Mouse (Mus musculus) inflammation-experienced regulatory T-cells, adult 6 months (primary cell): ENCODE data around the gene Arhgef25. TPM values are rescaled to one million over a fixed set of nuclear protein-coding genes. Genes with fewer than 3 reads are reported as not detected.

Experiments used
- ATAC-seq: one replicate; pipeline ENCODE4 v1.8.0; 2017
- polyA plus RNA-seq, 3 experiments: library from polyadenylated mRNA; unstranded; fragments of 100-300 nt; shearing (Covaris generic); gene quantifications; one replicate each; pipeline ENCODE4 v1.2.1; 2017

The Arhgef25 gene
- polyA plus RNA-seq, 3 experiments from 2014 or later, result 0.20 TPM; not detected in 2

DNA sequence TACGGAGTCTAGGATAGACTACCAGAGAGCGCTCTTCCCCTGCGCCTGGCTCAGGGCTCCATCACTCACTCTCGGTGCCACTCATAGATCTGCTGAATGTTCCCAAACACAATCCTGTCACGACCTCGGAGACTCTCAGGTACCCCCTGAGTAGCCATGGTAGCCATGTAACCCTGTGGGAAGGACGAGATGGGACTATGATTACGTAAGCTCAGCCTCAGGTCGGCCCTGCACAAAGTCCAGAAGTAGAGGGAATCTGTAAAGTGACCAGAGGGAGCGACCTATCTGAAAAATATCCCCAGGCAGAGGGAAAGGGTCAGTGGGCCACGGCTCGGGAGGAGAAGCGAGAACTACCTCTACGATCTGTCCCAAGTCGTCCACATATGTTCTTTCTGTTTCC, 4.4 kb downstream of the Arhgef25 start:
- ATAC-seq, result no peak

- ATAC-seq, result no peak
Observed at GRCm38 (mm10) chr10:127185101-127185500, 4.8 kb downstream of the Arhgef25 start.

DNA sequence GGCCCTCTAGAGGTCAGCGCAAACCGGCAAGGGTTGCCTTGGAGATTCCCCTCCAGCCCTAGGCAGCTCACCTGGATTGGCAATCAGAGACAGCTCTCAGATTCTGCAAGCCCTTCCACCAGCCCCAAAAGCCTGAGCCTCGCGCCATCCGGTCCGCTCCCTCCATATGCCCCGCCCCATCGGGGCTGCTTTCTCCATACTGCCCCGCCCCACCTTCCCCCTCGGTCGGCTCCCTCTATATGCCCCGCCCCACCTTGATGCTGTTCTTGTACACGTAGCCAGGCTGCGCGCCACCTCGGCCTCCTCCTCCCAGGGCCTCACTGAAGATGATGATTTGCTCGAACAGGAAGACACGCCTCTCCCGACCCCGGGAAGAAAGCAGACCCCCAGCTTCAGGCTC, 6.1 kb downstream of the Arhgef25 start:
- ATAC-seq, result peak; percentile 29

- no peak for ATAC-seq
Observed at GRCm38 (mm10) chr10:127182624-127183023, 7.3 kb downstream of the Arhgef25 start.

- no peak for ATAC-seq
Observed at GRCm38 (mm10) chr10:127181566-127181965, 8.3 kb downstream of the Arhgef25 start.

- no peak for ATAC-seq
Observed at GRCm38 (mm10) chr10:127180695-127181047, 9.2 kb downstream of the Arhgef25 start.

DNA sequence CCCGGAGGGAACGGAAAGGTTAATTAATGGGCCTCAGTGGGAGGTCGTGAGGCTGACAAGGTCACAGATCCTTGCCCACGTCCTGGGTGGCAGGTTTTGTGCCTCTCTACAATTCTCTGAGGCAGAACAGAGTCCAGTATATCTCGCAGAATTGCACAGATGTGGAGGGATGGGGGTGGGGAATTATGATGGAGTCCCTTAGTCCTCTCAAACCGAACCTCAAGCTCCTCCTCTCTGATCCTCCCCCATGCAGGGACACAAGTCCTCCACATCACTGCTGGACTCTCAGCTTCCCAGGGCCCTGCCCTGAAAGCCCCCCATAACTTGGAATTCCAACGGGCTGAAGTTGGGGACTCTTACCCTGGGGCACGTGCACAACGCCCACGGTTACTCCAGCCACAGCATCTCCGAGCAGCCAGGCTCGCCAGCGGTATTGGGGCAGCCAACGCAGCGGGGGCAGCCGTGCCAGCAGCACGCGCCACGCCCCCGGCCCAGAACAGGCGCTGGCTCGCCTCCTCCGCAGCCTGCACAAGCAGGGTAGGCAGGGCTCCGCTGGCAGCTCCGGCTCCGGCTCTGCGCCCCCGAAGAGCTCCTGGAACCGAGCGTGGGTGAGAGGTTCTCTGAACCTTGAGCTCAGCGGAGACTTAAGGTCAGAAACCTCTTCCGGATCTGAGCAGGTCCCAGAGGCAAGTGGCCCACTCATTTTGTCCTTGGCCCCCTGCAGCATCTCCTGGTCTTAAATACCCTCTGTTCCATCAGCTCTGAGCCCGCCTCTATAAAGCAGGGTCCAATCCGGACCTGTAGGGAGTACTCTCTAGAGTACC, 9.8 kb downstream of the Arhgef25 start, which contains the start of gene Slc26a10:
Gene Slc26a10, minus strand, starts transcription at position 775 of the 824 bp plus-strand sequence.
- ATAC-seq, result peak; percentile 25

DNA sequence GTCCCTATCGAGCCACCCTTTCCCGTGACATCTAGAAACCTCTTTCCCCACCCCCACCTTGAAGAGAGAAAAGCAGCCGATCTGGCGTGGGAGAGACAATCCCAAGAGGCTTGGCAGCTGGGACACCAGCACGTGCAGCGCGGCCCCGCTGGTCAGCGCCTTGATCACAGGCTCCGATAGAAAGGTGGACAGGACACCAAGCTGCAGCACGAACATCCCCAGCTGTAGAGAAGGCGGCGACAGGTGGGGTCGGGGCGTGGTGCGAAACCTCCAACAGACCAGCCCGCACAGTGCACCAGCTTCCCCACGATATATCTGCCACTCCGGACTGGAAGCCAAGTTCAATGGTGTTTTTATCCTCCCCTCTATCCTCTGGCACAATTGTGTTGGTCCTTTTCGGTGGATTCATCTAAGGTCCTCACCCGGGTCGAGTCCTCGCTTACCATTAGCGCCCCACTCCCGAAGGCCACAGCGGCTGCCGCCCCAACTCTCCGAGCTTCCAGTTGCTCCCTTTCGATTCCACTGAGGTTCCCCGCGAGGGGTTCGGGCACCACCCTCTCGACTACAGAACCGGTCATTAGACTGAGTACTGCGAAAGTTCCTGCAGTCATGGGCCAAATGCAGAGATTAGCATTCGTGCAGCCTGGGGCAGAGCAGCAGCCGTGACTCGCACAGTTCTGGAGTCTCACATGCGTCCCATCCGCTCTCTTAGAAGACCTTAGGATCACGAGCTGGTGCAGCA, 11.4 kb downstream of the Arhgef25 start:
- ATAC-seq, result no peak

- peak; percentile 45 for ATAC-seq
Observed at GRCm38 (mm10) chr10:127177719-127178118, 12.2 kb downstream of the Arhgef25 start.

GRCm38 (mm10) chr10:127177235-127177634, 12.6 kb downstream of the Arhgef25 start:
- ATAC-seq, result no peak

GRCm38 (mm10) chr10:127176756-127177155, 13.1 kb downstream of the Arhgef25 start:
- ATAC-seq, result no peak

GRCm38 (mm10) chr10:127176228-127176627, 13.7 kb downstream of the Arhgef25 start:
- ATAC-seq, result no peak

GRCm38 (mm10) chr10:127174170-127174569, 15.7 kb downstream of the Arhgef25 start:
- ATAC-seq, result no peak

DNA sequence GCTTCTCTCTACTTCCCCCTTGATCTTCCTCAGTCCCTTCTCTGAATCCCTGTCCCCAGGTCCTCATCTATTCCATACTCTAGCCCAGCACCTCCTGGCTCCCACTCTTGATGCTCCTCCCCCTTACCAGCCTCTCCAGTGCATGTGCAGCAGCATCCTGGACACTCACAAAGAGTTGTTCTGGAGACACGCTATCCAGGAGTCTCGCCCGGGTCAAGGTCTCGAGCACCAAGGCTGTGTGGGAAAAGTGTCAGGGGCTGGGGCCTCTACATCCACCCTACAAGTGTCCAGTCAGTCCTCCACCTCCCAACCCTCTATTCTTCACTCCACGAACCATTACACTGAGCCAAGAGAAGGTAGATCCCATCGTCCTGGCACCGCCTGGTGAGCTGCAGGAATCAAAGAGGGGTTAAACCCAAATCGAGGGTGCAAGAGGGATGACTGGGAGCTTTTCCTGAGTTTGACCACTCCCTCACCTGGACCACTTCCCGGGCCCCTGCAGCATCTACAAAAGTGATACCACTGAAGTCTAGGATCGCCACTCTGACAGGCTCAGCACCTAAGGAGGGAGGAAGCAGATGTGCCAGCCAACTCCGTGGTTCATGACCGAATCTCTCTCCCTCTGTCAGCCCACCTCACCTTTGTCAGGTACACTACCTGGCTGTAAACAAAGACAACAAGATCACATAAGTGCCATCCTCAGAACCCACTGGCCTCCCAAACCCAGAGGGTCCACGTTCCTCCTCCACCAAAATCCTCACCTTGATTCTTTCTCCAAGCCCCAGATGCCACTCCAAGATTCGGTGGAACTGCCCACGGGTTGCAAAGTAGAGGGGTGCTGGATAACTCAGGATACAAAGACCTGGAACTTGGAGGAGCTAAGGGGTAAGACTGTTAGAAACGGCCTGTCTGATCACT, 16.5 kb downstream of the Arhgef25 start:
- ATAC-seq, result no peak

GRCm38 (mm10) chr10:127171631-127172200, 18.2 kb downstream of the Arhgef25 start:
- ATAC-seq, result no peak

- ATAC-seq, result peak; percentile 61
Observed at GRCm38 (mm10) chr10:127170837-127171272, 19.0 kb downstream of the Arhgef25 start.

DNA sequence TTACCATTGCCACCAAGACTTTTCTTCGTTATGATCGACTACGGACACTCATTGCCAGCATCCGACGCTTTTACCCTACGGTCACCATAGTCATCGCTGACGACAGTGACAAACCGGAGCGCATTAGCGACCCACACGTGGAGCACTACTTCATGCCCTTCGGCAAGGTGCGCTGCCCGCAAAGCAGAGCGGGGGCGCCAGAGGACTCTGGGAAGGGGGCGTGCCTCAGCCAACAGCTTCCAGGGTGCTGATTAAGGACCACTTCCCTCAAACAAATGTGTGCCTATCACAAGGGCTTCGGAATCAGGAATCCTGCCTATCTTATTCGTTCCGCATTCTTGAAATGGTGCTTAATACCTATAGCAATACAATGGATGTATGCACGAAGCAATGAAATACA, 19.9 kb downstream of the Arhgef25 start:
- no peak for ATAC-seq

- ATAC-seq, result no peak
Observed at GRCm38 (mm10) chr10:127167614-127168192, 22.2 kb downstream of the Arhgef25 start.

GRCm38 (mm10) chr10:127166771-127167613, 22.9 kb downstream of the Arhgef25 start:
- no peak for ATAC-seq

DNA sequence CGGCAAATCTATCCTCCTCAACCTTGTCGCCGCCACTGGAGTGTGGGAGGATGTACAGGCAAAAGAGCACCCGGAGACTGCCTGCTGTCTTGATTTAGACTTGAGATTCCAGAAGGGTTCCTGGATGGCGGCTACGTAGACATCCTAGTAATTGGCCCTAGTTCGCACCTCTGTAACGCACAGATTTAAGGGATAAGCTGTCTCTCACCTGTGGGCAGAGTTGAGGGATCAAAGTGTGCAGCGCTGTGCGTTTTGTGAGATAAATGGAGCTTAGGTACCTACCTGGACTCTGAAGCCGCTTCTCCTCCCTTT, 23.5 kb downstream of the Arhgef25 start:
- ATAC-seq, result no peak
